Mouse (Mus musculus) retina, postnatal 1 day (tissue): ENCODE results near the gene Gabrg3.
A peak's percentile ranks its signal among the peaks of the same experiment; 100 is the strongest.

Source experiments
- DNase-seq: peaks from one replicate; pipeline ENCODE4 v3.0.0-alpha.2; 2012

Gabrg3 gene

GRCm38 (mm10) chr7:57050906-57051635 is 335.9 kb downstream of the Gabrg3 start:
- DNase-seq: no peak

DNA sequence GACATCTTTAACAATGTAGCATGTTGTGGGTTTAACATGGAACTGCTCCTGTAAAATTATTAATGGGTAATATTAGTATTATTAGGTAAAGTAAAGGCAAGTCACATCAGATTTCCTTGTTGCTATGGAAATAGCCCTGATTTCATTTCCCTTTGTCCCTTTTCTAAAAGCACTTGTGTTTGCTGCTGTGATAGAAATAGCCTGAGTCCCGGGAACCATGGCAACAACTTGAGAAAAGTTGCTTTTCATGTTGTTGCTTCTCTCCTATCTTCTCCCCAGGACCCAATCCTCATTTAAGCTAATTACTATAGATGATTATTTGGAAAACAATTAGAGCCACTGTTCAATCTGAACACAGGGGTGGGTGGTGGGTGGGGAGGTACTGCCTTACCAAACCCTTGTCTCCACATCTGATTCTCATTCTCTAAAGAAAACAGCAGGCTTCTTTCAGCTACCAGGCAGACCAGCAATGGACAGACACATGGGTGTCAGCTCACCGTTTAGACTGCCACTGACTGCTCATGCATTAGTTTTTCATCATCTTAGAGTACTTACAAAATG is 349.0 kb downstream of the Gabrg3 start:
- no peak for DNase-seq

GRCm38 (mm10) chr7:57000585-57001261 is 386.3 kb downstream of the Gabrg3 start:
- no peak for DNase-seq

DNA sequence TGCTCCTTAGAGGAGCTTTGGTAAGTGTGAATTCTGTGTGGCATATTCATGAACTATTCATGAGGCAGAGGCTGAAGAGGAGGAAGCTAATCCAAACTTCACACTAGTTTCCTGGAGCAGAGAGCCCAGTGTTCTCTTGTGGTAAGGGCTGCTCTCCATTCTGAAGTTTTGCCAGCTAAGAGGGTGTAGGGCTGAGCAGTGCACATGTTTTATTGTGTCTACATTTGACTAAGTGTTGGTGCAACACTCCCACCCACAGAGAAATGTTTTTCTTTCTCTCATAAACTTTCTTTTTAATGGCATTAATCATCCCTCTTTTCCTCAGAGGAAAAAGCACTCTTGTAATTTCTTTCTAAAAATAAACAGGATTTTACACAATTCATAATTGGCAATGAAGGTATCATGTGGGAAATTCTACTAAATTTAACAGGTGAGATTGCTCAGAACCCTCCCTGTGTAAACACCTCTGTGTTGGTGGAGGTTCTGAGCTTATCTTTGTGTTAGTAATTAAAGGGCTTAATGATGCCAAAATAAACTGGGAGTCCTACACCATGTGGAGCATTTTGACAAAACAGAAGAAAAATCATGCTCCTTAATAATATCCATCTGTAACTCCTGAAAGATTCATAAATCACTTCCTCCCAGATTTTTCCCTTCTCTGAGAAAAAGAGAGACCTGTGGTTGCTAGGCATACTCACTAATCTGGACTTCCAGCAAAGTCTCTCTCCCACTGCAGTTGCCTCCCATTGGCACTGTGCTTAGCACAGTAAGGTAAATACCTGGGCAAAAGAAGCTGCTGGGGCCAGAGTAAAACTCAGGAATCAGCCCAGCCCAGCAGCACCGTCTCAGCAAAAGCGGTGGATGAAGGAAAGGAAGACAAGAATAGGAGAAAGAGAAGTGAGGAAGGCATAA is 389.0 kb downstream of the Gabrg3 start:
- no peak for DNase-seq

DNA sequence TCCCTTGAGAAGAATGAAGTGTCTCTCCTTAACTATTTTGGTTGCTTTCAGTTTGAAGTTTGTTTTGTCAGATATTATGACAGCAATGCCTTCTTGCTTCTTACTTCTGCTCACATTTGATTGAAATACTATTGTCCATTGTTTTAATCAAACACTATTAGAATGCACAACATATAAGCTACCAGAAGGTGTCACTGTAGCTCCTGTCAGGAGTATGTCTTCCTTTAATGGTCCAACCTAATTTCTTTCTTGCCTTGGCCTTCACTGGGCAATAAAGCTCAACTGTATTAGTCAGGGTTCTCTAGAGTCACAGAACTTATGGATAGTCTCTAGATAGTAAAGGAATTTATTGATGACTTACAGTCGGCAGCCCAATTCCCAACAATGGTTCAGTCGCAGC is 440.6 kb downstream of the Gabrg3 start:
- DNase-seq: peak; percentile 61

DNA sequence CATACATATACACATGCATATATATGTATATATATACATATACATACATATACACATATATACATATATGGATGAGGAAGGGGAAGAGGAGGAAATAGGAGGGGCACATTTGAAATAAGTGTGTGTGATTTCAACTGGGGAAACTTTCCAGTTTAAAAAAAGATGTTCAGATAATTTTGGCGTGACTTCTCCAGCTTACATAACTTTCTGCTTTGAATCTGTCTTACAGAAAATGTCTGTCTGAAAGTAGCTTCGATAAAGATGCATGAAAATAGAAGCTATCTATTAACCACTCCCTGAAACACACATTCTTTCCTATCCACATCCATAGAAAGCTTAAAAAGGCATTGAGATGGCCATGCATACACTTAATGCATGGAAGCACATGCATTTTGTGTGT is 445.4 kb downstream of the Gabrg3 start:
- no peak for DNase-seq

DNA sequence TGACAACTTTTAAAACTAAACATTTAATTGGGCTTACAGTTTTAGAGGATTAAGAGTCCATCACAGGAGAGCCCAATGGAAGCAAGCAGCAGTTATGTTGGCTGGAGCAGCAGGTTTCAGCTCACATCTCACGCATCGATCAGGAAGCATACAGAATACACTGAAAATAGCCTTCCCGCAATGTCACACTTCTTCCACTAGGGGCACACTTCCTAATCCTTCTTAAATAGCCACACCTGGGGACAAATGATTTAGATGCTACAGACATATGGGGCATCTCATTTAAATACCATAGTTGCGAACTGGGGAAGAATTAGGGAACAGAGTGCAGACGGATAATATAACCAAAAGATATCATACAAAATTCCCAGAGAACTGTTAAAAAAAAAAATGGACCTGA is 449.0 kb downstream of the Gabrg3 start:
- peak; percentile 11 for DNase-seq

- peak; percentile 68 for DNase-seq
Observed at GRCm38 (mm10) chr7:56919499-56919898, 467.5 kb downstream of the Gabrg3 start.

GRCm38 (mm10) chr7:56914862-56915261 is 472.1 kb downstream of the Gabrg3 start:
- DNase-seq: no peak

DNA sequence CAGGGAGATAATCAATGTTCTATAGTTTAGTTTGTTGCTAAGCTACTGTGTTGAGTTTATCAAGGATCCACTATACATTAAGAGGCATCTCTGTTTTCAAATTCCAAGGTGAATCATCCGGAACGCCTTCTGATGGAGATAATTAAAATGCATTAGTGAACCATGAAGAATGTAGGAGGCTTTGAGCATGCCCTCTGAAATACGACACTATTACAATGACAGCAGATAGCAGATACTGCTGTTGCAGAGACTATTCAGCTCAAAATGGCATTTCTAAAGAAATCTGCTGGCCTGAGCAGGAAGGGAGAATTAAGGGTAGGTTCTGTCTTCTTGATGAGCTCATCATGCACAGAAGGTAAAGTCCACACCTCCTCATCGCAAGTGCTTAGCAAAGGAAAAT is 487.2 kb downstream of the Gabrg3 start:
- DNase-seq: no peak

- no peak for DNase-seq
Observed at GRCm38 (mm10) chr7:56867314-56868075, 519.5 kb downstream of the Gabrg3 start.

GRCm38 (mm10) chr7:56843565-56843964 is 543.4 kb downstream of the Gabrg3 start:
- no peak for DNase-seq

DNA sequence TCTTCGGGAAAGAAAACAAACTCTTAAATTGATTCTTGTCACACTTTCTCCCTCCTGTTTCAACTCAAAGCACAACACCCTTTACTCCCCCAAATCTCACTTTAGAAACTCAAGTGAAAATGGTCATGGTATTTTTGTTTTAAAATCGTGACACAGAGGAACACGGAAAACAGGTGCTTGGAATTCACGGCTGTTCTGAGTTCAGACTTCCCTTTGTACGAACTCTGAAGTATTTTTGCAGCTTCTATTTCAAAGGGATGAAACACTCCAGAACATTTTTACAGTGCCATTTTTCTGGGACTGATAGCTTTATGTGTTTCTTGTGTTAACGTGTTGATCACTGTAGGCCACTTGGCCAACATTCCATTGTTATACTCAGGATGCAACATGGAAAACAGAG is 561.5 kb downstream of the Gabrg3 start:
- no peak for DNase-seq

DNA sequence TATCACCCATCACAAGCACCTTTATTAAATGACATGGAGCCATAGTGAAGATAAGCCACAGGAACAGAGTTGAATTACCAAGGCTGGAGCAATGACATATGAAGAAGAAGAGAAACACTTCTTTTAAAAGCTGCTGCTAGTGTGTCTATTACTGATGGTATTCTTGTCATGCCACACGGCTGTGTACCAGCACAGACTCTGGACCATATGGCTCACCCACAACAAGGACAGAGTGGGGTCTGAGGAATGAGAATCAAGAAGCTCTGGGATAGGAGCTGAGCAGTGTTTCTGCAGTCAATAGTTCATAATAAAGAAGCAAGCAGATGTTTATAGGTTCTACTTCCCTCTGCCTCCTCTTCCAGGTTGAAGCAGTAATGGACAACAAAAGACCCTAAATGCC is 585.1 kb downstream of the Gabrg3 start:
- no peak for DNase-seq

- DNase-seq: no peak
Observed at GRCm38 (mm10) chr7:56779122-56779521, 607.9 kb downstream of the Gabrg3 start.

GRCm38 (mm10) chr7:56768216-56768615 is 618.8 kb downstream of the Gabrg3 start:
- no peak for DNase-seq

GRCm38 (mm10) chr7:56767796-56768195 is 619.2 kb downstream of the Gabrg3 start:
- no peak for DNase-seq

GRCm38 (mm10) chr7:56765612-56766445 is 621.2 kb downstream of the Gabrg3 start:
- DNase-seq: no peak

- no peak for DNase-seq
Observed at GRCm38 (mm10) chr7:56729225-56729624, 657.8 kb downstream of the Gabrg3 start.
